Mouse (Mus musculus): ENCODE measurements around the gene Frmd8. TPM values are rescaled to one million over a fixed set of nuclear protein-coding genes. Genes with fewer than 3 reads are reported as not detected.

Gene Frmd8
- polyA plus RNA-seq, 1 experiment: 24.6 TPM

GRCm38 (mm10) chr19:5840890-5841388 is 34.1 kb downstream of the Frmd8 start:
- no peak for DNase-seq (ENCODE audit: low read depth, low spot score)
- 50% methylated on average over 9 of the region's 9 CpGs for WGBS

- no peak for DNase-seq (ENCODE audit: low read depth, low spot score)
- WGBS: 45% methylated on average over 18 of the region's 18 CpGs
These were observed 34.8 kb downstream of the Frmd8 start for GRCm38 (mm10) chr19:5840086-5840889.

DNA sequence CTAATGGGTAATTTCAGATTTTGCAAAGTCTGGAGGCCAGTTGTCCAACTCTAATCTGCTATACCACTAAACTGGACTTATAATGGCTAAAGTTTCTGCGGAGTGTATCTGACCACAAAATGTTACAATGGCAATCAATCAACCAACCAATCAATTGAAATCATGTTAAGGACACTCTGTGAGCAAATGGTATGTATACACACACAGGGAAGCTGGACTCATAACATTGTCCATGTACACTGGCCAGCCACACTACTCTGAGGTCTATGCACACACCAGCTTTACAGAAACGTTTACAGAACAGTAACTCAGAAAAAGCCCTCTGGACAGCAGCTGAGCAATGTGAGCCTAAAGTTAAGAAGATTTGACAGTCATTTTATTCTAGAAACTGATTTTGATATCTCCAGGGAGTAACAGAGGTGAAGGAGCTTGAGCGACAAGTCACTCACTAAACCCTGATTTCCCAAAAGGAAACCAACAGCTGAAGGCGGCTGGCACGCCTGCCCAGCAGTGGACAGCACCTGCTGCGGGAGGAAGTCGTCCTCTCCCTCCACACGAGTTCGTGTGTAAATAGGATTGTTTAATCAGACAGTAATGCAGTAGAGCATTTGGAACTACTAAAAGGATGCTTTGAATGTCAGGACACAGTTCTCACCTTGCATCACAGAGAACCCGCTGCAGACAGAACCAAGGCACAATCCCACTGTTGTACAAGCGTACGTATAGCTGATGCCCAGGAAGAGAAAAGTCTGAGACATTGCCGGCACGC is 35.6 kb downstream of the Frmd8 start:
- 40% methylated on average over 14 of the region's 14 CpGs for WGBS
- no peak for DNase-seq (ENCODE audit: low read depth, low spot score)

DNA sequence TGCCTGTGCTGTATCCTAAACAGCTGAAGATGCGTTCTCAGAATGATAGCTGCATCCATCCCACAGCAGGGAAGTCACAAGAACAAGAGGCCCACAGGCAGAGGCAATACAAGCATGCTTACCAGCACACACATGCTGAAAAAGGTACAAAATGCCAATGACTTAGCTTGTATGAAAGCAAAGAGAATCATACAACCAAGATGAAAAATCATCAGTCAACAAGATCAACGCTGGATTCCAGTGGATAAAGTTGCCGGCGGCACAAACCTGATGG is 36.2 kb downstream of the Frmd8 start:
- 72% methylated on average over 4 of the region's 4 CpGs for WGBS
- no peak for DNase-seq (ENCODE audit: low read depth, low spot score)

- WGBS: 49% methylated on average over 12 of the region's 12 CpGs
These were observed 36.8 kb downstream of the Frmd8 start for GRCm38 (mm10) chr19:5838136-5838891.

GRCm38 (mm10) chr19:5837606-5838005 is 37.5 kb downstream of the Frmd8 start:
- 53% methylated on average over 8 of the region's 8 CpGs for WGBS
- no peak for DNase-seq (ENCODE audit: low read depth, low spot score)

More at GRCm38 (mm10) chr19:5838136-5838891, 36.8 kb downstream of the Frmd8 start:
- no peak for DNase-seq (ENCODE audit: low read depth, low spot score)

DNA sequence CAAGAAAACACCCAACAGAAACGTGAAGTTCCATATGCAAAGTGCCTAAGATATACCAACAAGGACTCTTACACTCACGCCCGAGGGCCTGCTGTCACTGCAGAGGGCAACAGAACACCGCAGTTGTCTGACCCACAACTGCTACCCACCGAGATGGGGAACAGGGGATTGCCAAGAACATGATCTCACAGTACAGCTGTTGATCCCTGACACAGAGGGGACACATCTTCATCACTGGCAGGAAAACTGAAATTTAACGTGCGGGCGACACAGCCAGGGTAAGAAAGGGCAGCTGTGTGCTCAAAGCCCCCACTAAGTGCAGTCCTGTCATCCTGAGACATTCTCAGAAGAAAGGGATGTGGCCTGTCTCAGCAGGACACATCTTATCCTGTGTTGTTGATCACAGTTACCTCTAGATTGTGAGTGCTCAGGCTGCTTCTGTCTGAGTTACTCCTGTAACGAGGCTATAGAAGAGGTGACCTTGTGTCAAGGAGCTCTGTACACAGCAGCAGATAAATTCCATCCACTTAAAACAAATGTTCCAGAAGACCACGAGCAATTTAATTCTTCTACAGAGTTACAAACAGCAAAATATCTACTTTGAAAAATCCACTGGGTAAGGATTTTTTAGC is 38.0 kb downstream of the Frmd8 start:
- whole genome bisulfite sequencing: 61% methylated on average over 10 of the region's 10 CpGs
- DNase-seq (ENCODE audit: low read depth, low spot score): no peak

- DNase-seq (ENCODE audit: low read depth, low spot score): no peak
- WGBS: 66% methylated on average over 8 of the region's 8 CpGs
These were observed 39.1 kb downstream of the Frmd8 start for GRCm38 (mm10) chr19:5835922-5836430.

- 72% methylated on average over 10 of the region's 10 CpGs for WGBS
- DNase-seq (ENCODE audit: low read depth, low spot score): no peak
These were observed 39.8 kb downstream of the Frmd8 start for GRCm38 (mm10) chr19:5835054-5835921.

GRCm38 (mm10) chr19:5834260-5834925 is 40.7 kb downstream of the Frmd8 start:
- 67% methylated on average over 12 of the region's 12 CpGs for WGBS
- no peak for DNase-seq (ENCODE audit: low read depth, low spot score)

GRCm38 (mm10) chr19:5833287-5834100 is 41.6 kb downstream of the Frmd8 start:
- DNase-seq (ENCODE audit: low read depth, low spot score): no peak

DNA sequence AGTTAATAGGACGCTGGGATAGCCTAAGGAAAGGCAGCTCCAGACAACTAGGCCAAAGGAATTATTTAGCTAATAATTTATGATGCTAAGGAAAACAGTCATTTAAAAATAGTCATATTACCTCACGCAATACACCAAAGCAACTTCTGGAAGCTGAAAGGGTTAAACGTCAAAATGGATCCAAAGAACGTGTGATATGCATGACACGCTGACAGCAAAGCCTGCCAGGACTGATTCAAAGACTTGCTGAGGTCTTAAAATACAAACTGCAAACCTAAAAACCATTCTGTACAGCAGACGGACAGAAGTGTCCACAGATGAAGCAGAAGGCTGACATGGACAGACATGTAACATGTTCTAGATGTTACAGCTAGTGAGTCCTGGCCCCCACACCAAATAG is 42.7 kb downstream of the Frmd8 start:
- WGBS: 56% methylated on average over 6 of the region's 6 CpGs
- no peak for DNase-seq (ENCODE audit: low read depth, low spot score)

More at GRCm38 (mm10) chr19:5833287-5834100, 41.6 kb downstream of the Frmd8 start:
- WGBS: 51% methylated on average over 10 of the region's 10 CpGs

GRCm38 (mm10) chr19:5831958-5832320 is 43.1 kb downstream of the Frmd8 start:
- WGBS: 52% methylated on average over 4 of the region's 4 CpGs
- no peak for DNase-seq (ENCODE audit: low read depth, low spot score)

GRCm38 (mm10) chr19:5831224-5831957 is 43.7 kb downstream of the Frmd8 start:
- WGBS: 53% methylated on average over 11 of the region's 11 CpGs
- DNase-seq (ENCODE audit: low read depth, low spot score): no peak

- WGBS: 78% methylated on average over 7 of the region's 7 CpGs
- DNase-seq (ENCODE audit: low read depth, low spot score): no peak
These were observed 44.3 kb downstream of the Frmd8 start for GRCm38 (mm10) chr19:5830776-5831175.

GRCm38 (mm10) chr19:5829958-5830615 is 45.0 kb downstream of the Frmd8 start:
- DNase-seq (ENCODE audit: low read depth, low spot score): no peak
- WGBS: 66% methylated on average over 19 of the region's 19 CpGs
